Mouse (Mus musculus) MEL (cell line): ENCODE measurements at regions not wholly inside any gene's neighbourhood (a gene's known extent, or its start where the extent isn't known, plus 50 kb on each side); places are given as distances from the start of the nearest gene placed in this dataset.

Experiments used
- CTCF ChIP-seq, 3 experiments: IDR thresholded peaks in 2 of 3; conservative IDR thresholded peaks in 1 of 3; 2 replicates each; pipeline ENCODE4 v1.5.1; 2011 to 2012; ENCODE audit warnings: low read length in 3 of 3, low read depth in 2 of 3, mild to moderate bottlenecking in 2 of 3, improper control_type of control experiment in 1 of 3, inconsistent platforms in 1 of 3, mixed read lengths in 1 of 3, moderate library complexity in 1 of 3; ENCODE audit not compliant: control insufficient read depth in 1 of 3, insufficient read depth in 1 of 3, poor library complexity in 1 of 3, severe bottlenecking in 1 of 3
- MAX ChIP-seq: IDR thresholded peaks from 2 replicates; pipeline ENCODE4 v1.6.1; 2011; ENCODE audit warnings: low read length, improper control_type of control experiment
- MYC ChIP-seq: IDR thresholded peaks from 2 replicates; pipeline ENCODE4 v1.6.1; 2011; ENCODE audit warnings: low read depth, mild to moderate bottlenecking, low read length, improper control_type of control experiment, moderate library complexity
- POLR2A ChIP-seq, 2 experiments: IDR thresholded peaks; 2 replicates each; pipeline ENCODE4 v1.6.1; 2011 to 2012; ENCODE audit warnings: low read length in 2 of 2, mild to moderate bottlenecking in 2 of 2, control low read depth in 1 of 2, improper control_type of control experiment in 1 of 2, low read depth in 1 of 2, moderate library complexity in 1 of 2; ENCODE audit not compliant: control insufficient read depth in 1 of 2, insufficient read depth in 1 of 2, poor library complexity in 1 of 2
- RAD21 ChIP-seq: IDR thresholded peaks from 2 replicates; pipeline ENCODE4 v1.6.1; 2011; ENCODE audit warnings: mild to moderate bottlenecking, low read depth, low read length, improper control_type of control experiment
- TCF12 ChIP-seq: IDR thresholded peaks from 2 replicates; pipeline ENCODE4 v1.6.1; 2014; ENCODE audit warnings: low read depth, mild to moderate bottlenecking, inconsistent platforms, low read length, improper control_type of control experiment, moderate library complexity
- USF1 ChIP-seq: IDR thresholded peaks from 2 replicates; pipeline ENCODE4 v1.6.1; 2014; ENCODE audit warnings: low read depth, mild to moderate bottlenecking, inconsistent platforms, low read length, improper control_type of control experiment, moderate library complexity
- ZC3H11A ChIP-seq: IDR thresholded peaks from 2 replicates; pipeline ENCODE4 v1.6.1; 2012; ENCODE audit warnings: low read depth, mild to moderate bottlenecking, inconsistent platforms, low read length, improper control_type of control experiment

GRCm38 (mm10) chr11:44103841-44104191 lies 202.8 kb upstream of the Adra1b start:
- no peak for TF ChIP-seq USF1
- TF ChIP-seq POLR2A (IDR thresholded peaks at IDR 0.05; ENCODE audit: control insufficient read depth in 1 of 2, insufficient read depth in 1 of 2, low read depth in 1 of 2, low read length in 2 of 2, poor library complexity in 1 of 2), result no peak
- TF ChIP-seq RAD21, result no peak
- TF ChIP-seq ZC3H11A, result no peak
- TF ChIP-seq TCF12, result no peak
- TF ChIP-seq MAX, result no peak
- TF ChIP-seq CTCF (IDR thresholded peaks at IDR 0.05 in 2 of 3, conservative IDR thresholded peaks at IDR 0.05 in 1 of 3; ENCODE audit: control insufficient read depth in 1 of 3, insufficient read depth in 1 of 3, low read depth in 2 of 3, low read length in 3 of 3, poor library complexity in 1 of 3, severe bottlenecking in 1 of 3), result no peak
- no peak for TF ChIP-seq MYC
